In genomic region chr10:68136480-68137083, GRCm38 (mm10) we compare ENCODE assay signal across 8 mouse cellular contexts.
DNase-seq lines count a peak whose midpoint lies in the region; ATAC-seq and TF ChIP-seq lines count a peak whose summit lies in the region.

No protein-coding gene starts in this region.

- TF ChIP-seq POLR2A in lung, adult 2 months (IDR thresholded peaks at IDR 0.05; ENCODE audit: borderline replicate concordance, extremely low read depth, low read depth, low read length), result peak; percentile 98

- H3K9me3 ChIP-seq in hindbrain, embryonic 10.5 days, result 0 out of 2 replicates have a peak, but pooled peaks cover 5% of the 10 kb centered on the region

- peak; percentile 97 for DNase-seq in R1 (ENCODE audit: low read depth, low spot score)
- DNase-seq in cerebellum, postnatal 25 days, result peak; percentile 59 to 64
- peak; percentile 68 to 69 for DNase-seq in frontal cortex, postnatal 10 days (ENCODE audit: low spot score in 2 of 2)
- peak; percentile 76 for DNase-seq in hindbrain, embryonic 10.5 days (ENCODE audit: low spot score)
- peak; percentile 76 for DNase-seq in layer of hippocampus, adult 9-10 months (ENCODE audit: low spot score)
- DNase-seq in lung, adult 2 months, result peak; percentile 84
- peak; percentile 15 for DNase-seq in thymus, postnatal 0 days (ENCODE audit: low spot score)

- H3K4me1 ChIP-seq in hindbrain, embryonic 10.5 days (replicated peaks), result peaks cover 48% of the 10 kb centered on the region
- H3K4me1 ChIP-seq in lung, adult 2 months (ENCODE audit: control insufficient read depth, insufficient read depth, low read length), result peaks cover 30% of the 10 kb centered on the region

- H3K4me3 ChIP-seq in hindbrain, embryonic 10.5 days, result peak overlapping the region; percentile 54
- H3K4me3 ChIP-seq in lung, adult 2 months (replicated peaks; ENCODE audit: extremely low read depth, low read depth, low read length), result peak overlapping the region; percentile 89

- no peaks in the 10 kb centered on the region for H3K27me3 ChIP-seq in hindbrain, embryonic 10.5 days (ENCODE audit: insufficient read depth, poor library complexity, severe bottlenecking)

- WGBS in hindbrain, embryonic 10.5 days, result under 1% methylated on average over 18 of the region's 18 CpGs
- 5% methylated on average over 18 of the region's 18 CpGs for WGBS in lung, adult 2 months

- H3K36me3 ChIP-seq in hindbrain, embryonic 10.5 days, result peaks cover 17% of the 10 kb centered on the region

- peak overlapping the region; percentile 86 for H3K27ac ChIP-seq in hindbrain, embryonic 10.5 days

- ATAC-seq in neutrophil, adult 5-6 weeks (ENCODE audit: extremely low read depth, insufficient number of reproducible peaks, low FRiP score, poor library complexity, severe bottlenecking), result peak; percentile 61

- no peak for TF ChIP-seq CTCF in lung, adult 2 months (IDR thresholded peaks at IDR 0.05; ENCODE audit: insufficient read depth, low read length)

Comparison
In these comparisons a context has a peak if more than half of its experiments do, and no peak if none do; other contexts are left out.
1. Peak in every context shown above with its lines: DNase-seq, ATAC-seq, H3K4me3 ChIP-seq and H3K27ac ChIP-seq.
2. DNase-seq: peak in every context shown above with its lines; median percentile 97 in R1; 84 in lung, adult 2 months; 76 in hindbrain, embryonic 10.5 days; 76 in layer of hippocampus, adult 9-10 months; 68 in frontal cortex, postnatal 10 days; 62 in cerebellum, postnatal 25 days; 15 in thymus, postnatal 0 days.